Mouse (Mus musculus) neural tube, embryonic 11.5 days (tissue): ENCODE data around the gene Peli1. TPM values are rescaled to one million over a fixed set of nuclear protein-coding genes. Genes with fewer than 3 reads are reported as not detected.

Source experiments
- ATAC-seq: fragments of 200-750 bp; cut with Nextera tagmentation; 2 replicates; pipeline ENCODE4 v1.8.0; 2017; ENCODE audit warnings: moderate number of reproducible peaks, mild to moderate bottlenecking, moderate TSS enrichment, moderate library complexity; ENCODE audit not compliant: insufficient read depth, low FRiP score, low TSS enrichment
- DNase-seq: peaks from one replicate; pipeline ENCODE4 v3.0.0-alpha.2; 2015; ENCODE audit warnings: low spot score
- H3K27ac ChIP-seq: fragments of 300-500 bp; sonication (generic); 2 replicates; pipeline ENCODE4 v1.5.1; 2014; ENCODE audit warnings: low read depth, mild to moderate bottlenecking, low read length
- H3K27me3 ChIP-seq: fragments of 300-500 bp; sonication (generic); 2 replicates; pipeline ENCODE4 v1.6.1; 2014; ENCODE audit warnings: mild to moderate bottlenecking, low read length, mixed read lengths; ENCODE audit not compliant: control insufficient read depth, insufficient read depth
- H3K36me3 ChIP-seq: fragments of 300-500 bp; sonication (generic); 2 replicates; pipeline ENCODE4 v1.6.1; 2014; ENCODE audit warnings: mild to moderate bottlenecking, low read length, moderate library complexity, mixed read lengths; ENCODE audit not compliant: control insufficient read depth, insufficient read depth
- H3K4me1 ChIP-seq: fragments of 300-500 bp; sonication (generic); 2 replicates; pipeline ENCODE4 v1.6.1; 2014; ENCODE audit warnings: low read length, mixed read lengths; ENCODE audit not compliant: control insufficient read depth, insufficient read depth
- H3K4me2 ChIP-seq: fragments of 300-500 bp; sonication (generic); 2 replicates; pipeline ENCODE4 v1.6.1; 2014; ENCODE audit warnings: low read depth, mild to moderate bottlenecking, moderate library complexity
- H3K4me3 ChIP-seq: fragments of 300-500 bp; sonication (generic); 2 replicates; pipeline ENCODE4 v1.5.1; 2014; ENCODE audit warnings: low read depth, low read length
- H3K9ac ChIP-seq: fragments of 300-500 bp; sonication (generic); 2 replicates; pipeline ENCODE4 v1.6.1; 2014; ENCODE audit warnings: mild to moderate bottlenecking, low read length
- H3K9me3 ChIP-seq: fragments of 300-500 bp; sonication (generic); 2 replicates; pipeline ENCODE4 v1.6.1; 2016; ENCODE audit warnings: low read length; ENCODE audit not compliant: control insufficient read depth
- WGBS: fragments of 180-500 bp; shearing (Covaris S2); extraction: QIAGEN DNeasy Blood & Tissue Kit; methylation state at CpG from one replicate; pipeline ENCODE4 v1.1.7; 2014; 5-methylcytosine and 5-hydroxymethylcytosine counted together
- polyA plus RNA-seq: library from polyadenylated mRNA; unstranded; fragments of >200 nt; fragmentation: Nextera tagmentation; extraction: Ambion mirVana; gene quantifications from 2 replicates; pipeline ENCODE4 v1.2.1, GENCODE M21; 2014

Peli1 gene
- polyA plus RNA-seq, 1 experiment from 2014 or later = 108 TPM

- WGBS = 91% methylated on average over 2 of the region's 2 CpGs
- H3K4me3 ChIP-seq = no peak overlapping the region
- no peak overlapping the region for H3K9ac ChIP-seq
- ATAC-seq = no peak
- no peaks in the 10 kb centered on the region for H3K4me1 ChIP-seq
- H3K9me3 ChIP-seq = no peaks in the 10 kb centered on the region
- DNase-seq = no peak
- H3K4me2 ChIP-seq = no peak overlapping the region
- no peaks in the 10 kb centered on the region for H3K36me3 ChIP-seq
- no peak overlapping the region for H3K27ac ChIP-seq
- H3K27me3 ChIP-seq = no peaks in the 10 kb centered on the region
Measured at GRCm38 (mm10) chr11:21121737-21122136, 30.6 kb downstream of the Peli1 start.

DNA sequence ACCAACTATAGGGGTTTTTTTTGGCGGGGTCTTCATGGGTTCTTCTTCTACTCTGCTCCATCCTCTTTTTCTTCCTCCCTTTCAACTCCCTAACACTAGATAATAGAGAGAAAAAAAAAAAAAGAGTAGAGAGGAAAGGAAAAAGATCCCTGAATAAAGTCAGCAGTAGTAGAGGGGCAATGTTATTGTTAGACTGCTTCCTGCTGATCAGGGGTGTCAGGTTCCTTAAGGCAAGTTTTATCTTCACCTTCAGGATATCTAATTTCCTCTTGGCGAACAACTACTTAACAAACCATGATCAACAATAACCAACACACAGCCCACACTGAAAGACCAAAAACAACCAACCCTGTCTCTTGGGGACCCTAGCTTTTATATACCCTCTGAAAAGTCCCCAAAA is 31.3 kb downstream of the Peli1 start:
- Histone ChIP-seq H3K4me3 (no peak overlapping the region), H3K27me3 (no peaks in the 10 kb centered on the region), H3K4me1 (no peaks in the 10 kb centered on the region), H3K4me2 (no peak overlapping the region), H3K9me3 (no peaks in the 10 kb centered on the region), H3K36me3 (no peaks in the 10 kb centered on the region), H3K27ac (no peak overlapping the region), H3K9ac (no peak overlapping the region)
- no peak for DNase-seq
- WGBS = 70% methylated on average over 2 of the region's 2 CpGs
- ATAC-seq = no peak

DNA sequence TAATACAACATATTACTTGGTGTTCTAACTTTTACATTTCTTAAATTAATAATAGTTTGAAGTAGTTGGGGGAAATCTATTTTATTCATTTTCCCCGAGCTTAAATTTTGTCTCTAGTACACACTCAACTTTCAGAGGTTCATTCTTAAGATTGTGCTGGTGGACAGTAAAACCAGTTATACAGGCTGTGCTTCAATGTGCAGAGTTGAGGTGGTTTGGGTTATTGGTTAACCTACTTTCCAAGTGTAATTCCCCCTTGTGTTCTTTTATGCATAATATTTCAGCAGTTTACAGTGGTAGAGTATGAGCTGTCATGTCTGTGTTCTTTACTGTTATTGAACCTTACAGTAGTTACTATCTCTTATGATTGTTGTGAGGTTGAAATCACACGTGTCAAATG is 40.6 kb downstream of the Peli1 start:
- Histone ChIP-seq H3K4me2 (no peak overlapping the region), H3K9me3 (no peaks in the 10 kb centered on the region), H3K36me3 (no peaks in the 10 kb centered on the region), H3K4me1 (no peaks in the 10 kb centered on the region), H3K9ac (no peak overlapping the region), H3K27me3 (no peaks in the 10 kb centered on the region), H3K4me3 (no peak overlapping the region), H3K27ac (no peak overlapping the region)
- DNase-seq (no peak), ATAC-seq (no peak)
- WGBS = 90% methylated on average over 2 of the region's 2 CpGs

- no peak overlapping the region for H3K9ac ChIP-seq
- ATAC-seq (no peak), DNase-seq (no peak)
- no peaks in the 10 kb centered on the region for H3K4me1 ChIP-seq
- H3K9me3 ChIP-seq = no peaks in the 10 kb centered on the region
- 88% methylated on average over 2 of the region's 2 CpGs for WGBS
- H3K4me2 ChIP-seq = no peak overlapping the region
- peaks cover 3% of the 10 kb centered on the region; the same call in 1 of the 2 replicates for H3K36me3 ChIP-seq
- no peak overlapping the region for H3K27ac ChIP-seq
- H3K27me3 ChIP-seq = no peaks in the 10 kb centered on the region
- no peak overlapping the region for H3K4me3 ChIP-seq
Measured at GRCm38 (mm10) chr11:21134875-21135451, 43.9 kb downstream of the Peli1 start.

DNA sequence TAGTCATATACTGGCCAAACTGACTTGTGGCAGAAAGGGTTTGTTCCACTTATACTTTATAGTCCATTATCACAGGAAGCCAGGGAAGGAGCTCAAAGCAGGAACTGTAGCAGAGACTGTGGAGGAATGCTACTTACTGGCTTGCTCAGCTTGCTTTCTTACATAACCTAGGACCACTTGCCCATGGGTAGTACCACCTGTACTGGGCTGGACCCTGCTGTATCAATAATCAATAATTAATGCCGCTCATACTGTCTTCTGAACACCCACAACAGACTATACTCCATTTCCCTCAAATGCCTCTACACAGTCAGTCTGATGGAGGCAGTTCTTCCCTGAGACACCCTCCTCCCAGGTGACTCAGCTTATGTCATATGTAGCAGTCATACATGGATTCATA is 48.4 kb downstream of the Peli1 start:
- no peaks in the 10 kb centered on the region for H3K9me3 ChIP-seq
- H3K27me3 ChIP-seq = no peaks in the 10 kb centered on the region
- no peak overlapping the region for H3K4me2 ChIP-seq
- no peaks in the 10 kb centered on the region for H3K4me1 ChIP-seq
- 97% methylated on average over 1 of the region's 1 CpGs for WGBS
- H3K4me3 ChIP-seq = no peak overlapping the region
- no peak overlapping the region for H3K9ac ChIP-seq
- ATAC-seq (no peak), DNase-seq (no peak)
- H3K36me3 ChIP-seq = peaks cover 6% of the 10 kb centered on the region
- no peak overlapping the region for H3K27ac ChIP-seq

DNA sequence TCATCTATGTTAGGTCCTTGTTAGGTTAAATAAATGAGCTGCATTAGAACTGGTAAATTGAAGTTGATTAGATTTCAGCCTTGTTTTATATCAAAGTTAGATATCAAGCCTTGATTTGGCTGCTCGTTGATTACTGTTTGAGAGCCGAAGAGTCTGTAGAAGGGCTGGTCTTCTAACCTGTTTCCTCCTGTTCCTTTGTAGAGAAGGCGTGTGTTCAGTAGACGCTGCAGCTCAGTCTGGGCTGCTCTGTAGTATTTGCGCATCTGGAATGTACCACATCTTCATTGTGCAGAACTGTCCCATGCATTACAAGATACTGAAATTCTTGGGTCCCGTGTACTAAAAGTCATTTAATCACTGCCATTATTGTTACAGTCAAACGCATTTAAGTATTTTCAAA is 50.2 kb downstream of the Peli1 start:
- Histone ChIP-seq H3K9ac (no peak overlapping the region), H3K4me1 (no peaks in the 10 kb centered on the region), H3K27ac (no peak overlapping the region), H3K4me3 (no peak overlapping the region), H3K4me2 (no peak overlapping the region), H3K9me3 (no peaks in the 10 kb centered on the region), H3K27me3 (no peaks in the 10 kb centered on the region), H3K36me3 (peaks cover 6% of the 10 kb centered on the region)
- no peak for ATAC-seq
- DNase-seq = no peak
- WGBS = 95% methylated on average over 7 of the region's 7 CpGs

DNA sequence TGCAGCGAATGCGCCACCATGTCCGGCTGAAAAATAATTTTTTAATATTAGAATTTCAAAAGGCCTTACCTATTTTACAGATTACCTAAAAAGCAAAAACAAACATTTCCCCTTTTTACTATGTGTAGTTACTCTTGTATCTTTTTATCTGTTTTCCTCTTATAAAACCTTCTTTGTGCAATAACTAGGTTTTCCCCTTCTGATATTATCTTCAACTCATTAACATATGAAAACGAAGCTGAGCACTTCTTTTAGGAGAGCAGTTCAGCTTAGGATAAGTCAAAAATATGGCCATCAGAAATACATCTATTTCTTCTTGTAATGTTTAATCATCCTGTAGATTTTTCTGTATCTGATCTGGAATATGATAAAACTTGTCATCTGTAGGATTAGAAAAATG is 50.7 kb downstream of the Peli1 start:
- Histone ChIP-seq H3K27me3 (no peaks in the 10 kb centered on the region), H3K4me1 (no peaks in the 10 kb centered on the region), H3K27ac (no peak overlapping the region), H3K4me2 (no peak overlapping the region), H3K9ac (no peak overlapping the region), H3K4me3 (no peak overlapping the region), H3K36me3 (peaks cover 6% of the 10 kb centered on the region), H3K9me3 (no peaks in the 10 kb centered on the region)
- DNase-seq = no peak
- WGBS = 97% methylated on average over 4 of the region's 4 CpGs
- no peak for ATAC-seq

DNA sequence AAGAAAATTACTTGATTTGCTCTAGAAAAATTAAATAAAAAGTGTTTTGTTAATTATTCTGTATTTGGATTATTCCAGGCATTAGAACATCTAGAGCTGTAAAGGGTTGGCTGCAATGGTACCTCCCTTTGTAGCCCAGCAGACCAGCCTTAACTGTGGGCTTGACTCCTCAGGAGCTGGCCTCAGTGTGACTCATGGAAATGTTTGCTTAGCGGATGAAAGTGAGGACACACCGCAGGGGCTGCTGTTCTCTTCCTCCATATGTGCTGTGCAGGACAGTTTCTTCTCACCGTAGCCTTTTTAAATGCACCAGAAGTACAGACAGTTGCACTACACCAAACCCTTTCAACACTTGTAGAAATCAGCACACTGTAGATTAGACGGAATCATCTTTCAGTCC is 58.4 kb downstream of the Peli1 start:
- no peaks in the 10 kb centered on the region for H3K27me3 ChIP-seq
- H3K4me2 ChIP-seq = no peak overlapping the region
- no peak overlapping the region for H3K27ac ChIP-seq
- no peak overlapping the region for H3K9ac ChIP-seq
- 75% methylated on average over 4 of the region's 4 CpGs for WGBS
- H3K9me3 ChIP-seq = no peaks in the 10 kb centered on the region
- peak; percentile 27 for DNase-seq
- H3K4me3 ChIP-seq = no peak overlapping the region
- no peaks in the 10 kb centered on the region for H3K4me1 ChIP-seq
- H3K36me3 ChIP-seq = peaks cover 6% of the 10 kb centered on the region
- ATAC-seq = no peak

- no peak overlapping the region for H3K9ac ChIP-seq
- H3K4me2 ChIP-seq = no peak overlapping the region
- ATAC-seq (no peak), DNase-seq (no peak)
- no peaks in the 10 kb centered on the region for H3K4me1 ChIP-seq
- no peak overlapping the region for H3K27ac ChIP-seq
- no peaks in the 10 kb centered on the region for H3K27me3 ChIP-seq
- peaks cover 6% of the 10 kb centered on the region for H3K36me3 ChIP-seq
- WGBS = 93% methylated on average over 5 of the region's 5 CpGs
- H3K9me3 ChIP-seq = no peaks in the 10 kb centered on the region
- H3K4me3 ChIP-seq = no peak overlapping the region
Measured at GRCm38 (mm10) chr11:21150316-21150715, 59.2 kb downstream of the Peli1 start.
